Mouse (Mus musculus) lung, adult 18-20 months (tissue): ENCODE results near the gene Zfp385a.

Source experiments
- DNase-seq, 2 experiments: peaks; one replicate each; pipeline ENCODE4 v3.0.0; 2022; ENCODE audit warnings: mixed read lengths in 2 of 2

Zfp385a gene

GRCm38 (mm10) chr15:103335488-103336235 lies 4.2 kb downstream of the Zfp385a start:
- DNase-seq, result no peak

GRCm38 (mm10) chr15:103335040-103335439 lies 4.9 kb downstream of the Zfp385a start:
- no peak for DNase-seq

GRCm38 (mm10) chr15:103334194-103334593 lies 5.7 kb downstream of the Zfp385a start:
- no peak for DNase-seq

GRCm38 (mm10) chr15:103333738-103334137 lies 6.2 kb downstream of the Zfp385a start:
- DNase-seq, result peak in 1 of 2 experiments; percentile 54

- no peak for DNase-seq
Observed at GRCm38 (mm10) chr15:103333081-103333615, 6.7 kb downstream of the Zfp385a start.

GRCm38 (mm10) chr15:103323455-103324247 lies 16.2 kb downstream of the Zfp385a start:
- peak; percentile 85 to 88 for DNase-seq

- DNase-seq, result no peak
Observed at GRCm38 (mm10) chr15:103323070-103323454, 16.8 kb downstream of the Zfp385a start.

GRCm38 (mm10) chr15:103322396-103322795 lies 17.5 kb downstream of the Zfp385a start:
- no peak for DNase-seq

GRCm38 (mm10) chr15:103321076-103321475 lies 18.8 kb downstream of the Zfp385a start:
- DNase-seq, result no peak

- no peak for DNase-seq
Observed at GRCm38 (mm10) chr15:103318201-103318816, 21.6 kb downstream of the Zfp385a start.

- no peak for DNase-seq
Observed at GRCm38 (mm10) chr15:103317731-103318130, 22.2 kb downstream of the Zfp385a start.

- DNase-seq, result no peak
Observed at GRCm38 (mm10) chr15:103317120-103317519, 22.8 kb downstream of the Zfp385a start.

GRCm38 (mm10) chr15:103315979-103316776 lies 23.7 kb downstream of the Zfp385a start:
- no peak for DNase-seq

GRCm38 (mm10) chr15:103315011-103315502 lies 24.8 kb downstream of the Zfp385a start:
- peak; percentile 64 to 75 for DNase-seq

GRCm38 (mm10) chr15:103314181-103314580 lies 25.7 kb downstream of the Zfp385a start:
- no peak for DNase-seq

GRCm38 (mm10) chr15:103313495-103314095 lies 26.3 kb downstream of the Zfp385a start:
- peak in 1 of 2 experiments; percentile 62 for DNase-seq

GRCm38 (mm10) chr15:103310365-103310910 lies 29.5 kb downstream of the Zfp385a start, which contains the start of gene Gpr84:
Gpr84 (minus strand) TSS chr15:103310612.
- no peak for DNase-seq

GRCm38 (mm10) chr15:103308876-103309580 lies 30.9 kb downstream of the Zfp385a start:
- DNase-seq, result no peak

- DNase-seq, result peak in 1 of 2 experiments; percentile 50
Observed at GRCm38 (mm10) chr15:103308056-103308875, 31.6 kb downstream of the Zfp385a start.

- DNase-seq, result peak; percentile 91 to 93
Observed at GRCm38 (mm10) chr15:103307125-103307524, 32.8 kb downstream of the Zfp385a start.
